Mouse (Mus musculus) thymus, adult 2 months (tissue): ENCODE results near the gene Cdhr2.

Experiments
- CTCF ChIP-seq: fragments of 200-500 bp; IDR thresholded peaks from 2 replicates; pipeline ENCODE4 v1.5.1; 2012; ENCODE audit warnings: mild to moderate bottlenecking, control low read depth, low read length, moderate library complexity, borderline replicate concordance; ENCODE audit not compliant: control insufficient read depth, poor library complexity, insufficient read depth; ENCODE audit errors: extremely low read depth
- POLR2A ChIP-seq: fragments of 200-500 bp; IDR thresholded peaks from 2 replicates; pipeline ENCODE4 v1.6.1; 2012; ENCODE audit warnings: mild to moderate bottlenecking, low read length, control low read depth, moderate library complexity; ENCODE audit not compliant: control insufficient read depth, poor library complexity, insufficient read depth; ENCODE audit errors: extremely low read depth

DNA sequence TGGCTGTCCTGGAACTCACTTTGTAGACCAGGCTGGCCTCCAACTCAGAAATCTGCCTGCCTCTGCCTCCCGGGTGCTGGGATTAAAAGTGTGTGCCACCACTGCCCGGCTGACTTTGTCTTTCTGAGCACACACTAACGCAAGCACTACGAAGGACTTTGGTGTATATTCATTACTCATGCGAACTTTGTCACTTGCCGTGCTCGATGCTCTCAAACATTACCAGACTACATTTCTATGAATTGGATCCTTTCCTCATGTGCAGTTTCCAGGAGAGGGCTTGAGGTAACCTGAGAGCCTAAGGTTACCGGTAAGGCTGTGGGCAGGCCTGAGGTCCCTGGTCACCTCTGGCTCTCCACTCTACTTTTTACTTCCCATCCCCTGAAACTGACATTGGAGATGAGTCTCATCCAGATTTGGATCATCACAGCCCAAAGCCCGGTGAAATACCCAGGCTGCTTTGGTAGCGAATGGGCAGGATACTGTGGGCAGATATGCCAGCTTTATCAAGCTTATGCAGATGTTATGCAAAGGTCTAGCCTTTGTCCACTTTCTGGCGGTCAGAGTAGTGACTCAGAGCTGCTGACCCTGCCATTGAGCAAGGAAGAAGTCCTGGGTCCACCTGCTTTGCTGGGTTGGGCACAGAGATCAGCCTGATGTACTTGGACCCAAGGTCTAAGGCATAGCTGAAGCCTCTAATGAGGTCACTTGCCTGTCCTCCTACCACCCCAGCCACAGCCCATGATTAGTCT lies 5.6 kb upstream of the Cdhr2 start:
- TF ChIP-seq CTCF (no peak), POLR2A (no peak)
